Mouse (Mus musculus) hindbrain, embryonic 12.5 days (tissue): Measurements from ENCODE around the gene Ddx49. TPM values are rescaled to one million over a fixed set of nuclear protein-coding genes. Genes with fewer than 3 reads are reported as not detected.

Experiments used
- polyA plus RNA-seq: library from polyadenylated mRNA; unstranded; fragments of >200 nt; fragmentation: Nextera tagmentation; extraction: Ambion mirVana; gene quantifications from 2 replicates; pipeline ENCODE4 v1.2.1, GENCODE M21; 2016

Gene Ddx49
- polyA plus RNA-seq, 1 experiment from 2014 or later: 49.9 TPM

Other genes starting within 250 kb of the Ddx49 start
- 1.0 and 2.2 TPM in 2 replicates for gene Tm6sf2, start 229.6 kb downstream of the Ddx49 start, polyA plus RNA-seq
- gene Hapln4, start 219.0 kb downstream of the Ddx49 start, polyA plus RNA-seq: 0.34 and 0.81 TPM in 2 replicates
- gene Ncan, start 181.6 kb downstream of the Ddx49 start, polyA plus RNA-seq: 92.0 and 107 TPM in 2 replicates
- gene Nr2c2ap, start 171.2 kb downstream of the Ddx49 start, polyA plus RNA-seq: 24.7 and 27.2 TPM in 2 replicates
- 17.0 and 21.0 TPM in 2 replicates for gene Rfxank, start 163.3 kb downstream of the Ddx49 start, polyA plus RNA-seq
- 38.2 and 42.1 TPM in 2 replicates for gene Borcs8, start 163.0 kb downstream of the Ddx49 start, polyA plus RNA-seq
- gene Mef2b, start 162.8 kb downstream of the Ddx49 start, polyA plus RNA-seq: 0.32 and 0.70 TPM in 2 replicates
- gene Tmem161a, start 130.1 kb downstream of the Ddx49 start, polyA plus RNA-seq: 43.9 and 47.9 TPM in 2 replicates
- 4.3 and 5.3 TPM in 2 replicates for gene Slc25a42, start 90.2 kb downstream of the Ddx49 start, polyA plus RNA-seq
- gene Sugp2, start 68.3 kb downstream of the Ddx49 start, polyA plus RNA-seq: 72.0 and 75.8 TPM in 2 replicates
- gene Armc6, start 68.0 kb downstream of the Ddx49 start, polyA plus RNA-seq: 48.4 and 49.2 TPM in 2 replicates
- gene Homer3, start 19.7 kb downstream of the Ddx49 start, polyA plus RNA-seq: 80.7 and 81.1 TPM in 2 replicates
- 216 and 260 TPM in 2 replicates for gene Cope, start within 50 bp of the Ddx49 start, polyA plus RNA-seq
- gene Cers1, start 13.3 kb upstream of the Ddx49 start, polyA plus RNA-seq: 16.3 and 17.8 TPM in 2 replicates
- gene Gdf1, start 27.3 kb upstream of the Ddx49 start, polyA plus RNA-seq: 2.2 and 4.4 TPM in 2 replicates
- gene Upf1, start 50.8 kb upstream of the Ddx49 start, polyA plus RNA-seq: 34.2 and 34.3 TPM in 2 replicates
- 1.2 and 3.0 TPM in 2 replicates for gene Comp, start 71.1 kb upstream of the Ddx49 start, polyA plus RNA-seq
- 24.6 and 27.1 TPM in 2 replicates for gene Crtc1, start 137.1 kb upstream of the Ddx49 start, polyA plus RNA-seq
- 22.2 and 23.9 TPM in 2 replicates for gene Klhl26, start 174.5 kb upstream of the Ddx49 start, polyA plus RNA-seq
- gene Tmem59l, start 184.9 kb upstream of the Ddx49 start, polyA plus RNA-seq: 27.0 and 29.2 TPM in 2 replicates
- 3.3 and 4.2 TPM in 2 replicates for gene Crlf1, start 190.7 kb upstream of the Ddx49 start, polyA plus RNA-seq
- gene Rex1bd, start 204.3 kb upstream of the Ddx49 start, polyA plus RNA-seq: 118 TPM in 2 replicates
- gene Uba52, start 208.3 kb upstream of the Ddx49 start, polyA plus RNA-seq: 633 and 755 TPM in 2 replicates
- gene Fkbp8, start 225.2 kb upstream of the Ddx49 start, polyA plus RNA-seq: 313 and 334 TPM in 2 replicates
- gene Kxd1, start 225.5 kb upstream of the Ddx49 start, polyA plus RNA-seq: 47.1 and 48.5 TPM in 2 replicates
- gene Ell, start 237.0 kb upstream of the Ddx49 start, polyA plus RNA-seq: 19.0 and 19.4 TPM in 2 replicates